Comparison of ENCODE assay signal across 1 mouse cellular context in the genomic region with DNA sequence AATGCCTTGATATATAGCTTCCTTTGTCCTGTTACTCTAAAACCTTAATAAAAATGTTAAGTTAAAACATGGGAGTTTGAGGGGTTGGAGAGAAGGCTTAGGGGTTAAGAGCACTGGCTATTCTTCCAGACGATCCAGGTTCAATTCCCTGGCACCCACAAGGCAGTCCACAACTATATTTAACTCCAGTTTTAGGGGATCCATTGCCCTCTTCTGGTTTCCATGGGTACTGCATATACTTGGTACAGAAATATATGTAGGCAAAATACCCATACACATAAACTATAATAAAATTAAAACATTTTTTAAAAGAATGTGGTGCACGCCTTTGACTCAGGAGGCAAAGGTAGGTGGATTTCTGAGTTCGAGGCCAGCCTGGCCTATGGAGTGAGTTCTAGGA.
TF ChIP-seq lines count a peak whose summit lies in the region.

No protein-coding gene starts in this region.

TF ChIP-seq in MEL, 35 proteins besides CTCF, POLR2A, EP300 and RAD21:
- TF ChIP-seq SMC3 (IDR thresholded peaks at IDR 0.05; ENCODE audit: low read depth, low read length): peak; percentile 58
- peak; percentile 32; the same call in 1 of the 2 replicates for TF ChIP-seq ZC3H11A (IDR thresholded peaks at IDR 0.05; ENCODE audit: low read depth, low read length)
- peak; percentile 8; the same call in 1 of the 2 replicates for TF ChIP-seq ZNF384 (IDR thresholded peaks at IDR 0.05; ENCODE audit: low read depth, low read length)
- no peak for TF ChIP-seq USF2 (IDR thresholded peaks at IDR 0.05; ENCODE audit: borderline replicate concordance in 1 of 2, insufficient read depth in 1 of 2, low read depth in 1 of 2, low read length in 2 of 2)
- TF ChIP-seq TBP (IDR thresholded peaks at IDR 0.05; ENCODE audit: low read depth, low read length): no peak
TF ChIP-seq in MEL: peak in this region for 3.
